Mouse (Mus musculus): ENCODE measurements around the gene Ndst2.

- TF ChIP-seq GATA1 (IDR thresholded peaks at IDR 0.05; ENCODE audit: borderline replicate concordance, low read length) (no peak), POLR2AphosphoS5 (IDR thresholded peaks at IDR 0.05; ENCODE audit: insufficient replicate concordance, low read depth, low read length) (peak; percentile 90), GATA2 (IDR thresholded peaks at IDR 0.05; ENCODE audit: borderline replicate concordance, low read depth, low read length) (no peak)
Observed at GRCm38 (mm10) chr14:20719767-20720166, 14.6 kb downstream of the Ndst2 start.
